Mouse (Mus musculus): Measurements from ENCODE around the gene Nrf1. TPM values are rescaled to one million over a fixed set of nuclear protein-coding genes. Genes with fewer than 3 reads are reported as not detected.

The Nrf1 gene
- polyA plus RNA-seq, 1 experiment from 2014 or later: 58.1 TPM

GRCm38 (mm10) chr6:30180321-30180720, 132.5 kb downstream of the Nrf1 start:
- Histone ChIP-seq H3K4me1 (peaks cover 20% of the 10 kb centered on the region), H3K9ac (no peak overlapping the region), H3K4me2 (no peak overlapping the region), H3K36me3 (no peaks in the 10 kb centered on the region), H3K27ac (no peak overlapping the region), H3K9me3 (replicated peaks) (peaks cover 4% of the 10 kb centered on the region; the same call in 1 of the 2 replicates), H3K4me3 (no peak overlapping the region), H3K27me3 (replicated peaks) (peaks cover 100% of the 10 kb centered on the region)
- WGBS (ENCODE audit: insufficient replicate concordance): 32% methylated on average over 2 of the region's 2 CpGs
- ATAC-seq: peak; percentile 27; the same call in 1 of the 2 replicates

DNA sequence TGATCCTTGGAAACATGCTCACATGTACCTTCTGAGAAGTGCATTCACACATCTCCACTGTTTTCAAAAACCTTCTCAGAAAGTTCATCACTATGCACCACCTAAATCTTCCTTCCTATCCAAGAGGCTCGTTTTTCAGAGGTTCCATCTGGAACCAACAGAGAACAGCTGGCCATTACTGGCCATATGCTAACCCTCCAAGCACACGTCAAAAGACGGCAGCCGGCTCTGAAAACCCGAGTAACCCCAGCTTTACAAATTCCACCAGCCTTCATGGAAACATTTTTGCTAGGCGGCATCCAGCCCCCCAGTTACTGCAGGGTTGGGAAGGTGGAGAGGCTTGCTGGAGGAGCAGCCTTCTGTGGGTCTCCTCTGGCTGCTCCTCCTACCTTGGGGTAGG, 134.2 kb downstream of the Nrf1 start:
- 64% methylated on average over 6 of the region's 6 CpGs for WGBS (ENCODE audit: insufficient replicate concordance)
- Histone ChIP-seq H3K4me2 (no peak overlapping the region), H3K4me1 (0 out of 2 replicates have a peak, but pooled peaks cover 7% of the 10 kb centered on the region), H3K9me3 (replicated peaks) (peaks cover 4% of the 10 kb centered on the region; the same call in 1 of the 2 replicates), H3K9ac (no peak overlapping the region), H3K4me3 (no peak overlapping the region), H3K36me3 (no peaks in the 10 kb centered on the region), H3K27ac (no peak overlapping the region), H3K27me3 (replicated peaks) (peaks cover 99% of the 10 kb centered on the region)
- ATAC-seq: no peak

DNA sequence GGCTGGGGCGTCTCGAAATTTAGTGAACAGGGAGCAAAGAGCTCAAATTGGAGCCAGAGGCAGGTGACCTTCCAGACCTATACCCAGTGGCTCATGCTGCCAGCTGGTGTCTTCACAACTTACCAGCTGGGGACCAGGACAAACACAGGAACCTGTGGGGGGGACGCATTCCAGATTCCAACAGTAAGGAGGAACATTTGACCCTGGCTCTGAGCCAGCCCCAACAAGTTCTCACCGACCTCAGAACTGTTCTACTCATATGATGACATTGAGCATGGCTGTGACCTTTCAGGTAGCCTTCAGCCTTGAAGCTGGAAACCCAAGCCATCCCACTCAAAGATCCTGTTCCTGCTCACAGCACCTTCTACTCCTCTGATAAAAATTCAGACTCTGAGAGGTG, 135.8 kb downstream of the Nrf1 start:
- Histone ChIP-seq H3K27me3 (replicated peaks) (peaks cover 86% of the 10 kb centered on the region), H3K36me3 (no peaks in the 10 kb centered on the region), H3K4me2 (no peak overlapping the region), H3K4me3 (no peak overlapping the region), H3K9me3 (replicated peaks) (peaks cover 4% of the 10 kb centered on the region; the same call in 1 of the 2 replicates), H3K4me1 (no peaks in the 10 kb centered on the region), H3K27ac (no peak overlapping the region), H3K9ac (no peak overlapping the region)
- 63% methylated on average over 4 of the region's 4 CpGs for WGBS (ENCODE audit: insufficient replicate concordance)
- ATAC-seq: no peak

DNA sequence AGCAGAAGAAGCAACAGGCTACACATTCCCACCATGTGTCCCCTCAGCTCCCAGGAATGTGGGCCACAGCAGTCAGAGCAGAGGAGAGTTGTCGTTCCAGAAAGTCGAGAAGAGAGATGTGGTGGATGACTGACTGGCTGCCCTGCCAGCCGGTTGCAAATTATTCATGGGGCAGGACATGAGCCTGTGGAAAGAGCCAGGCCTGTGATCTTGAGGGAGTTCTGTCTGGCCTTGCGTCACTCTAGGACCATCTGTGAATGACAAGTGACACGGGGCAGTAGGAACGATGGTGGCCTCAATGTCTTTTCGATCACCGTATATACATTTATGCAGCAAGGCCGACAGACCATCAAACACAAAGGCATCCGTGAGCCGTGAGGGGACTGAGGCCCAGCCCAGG, 147.9 kb downstream of the Nrf1 start:
- no peak overlapping the region for H3K27ac ChIP-seq
- WGBS (ENCODE audit: insufficient replicate concordance): 74% methylated on average over 11 of the region's 11 CpGs
- no peak overlapping the region for H3K4me3 ChIP-seq
- ATAC-seq: no peak
- no peak overlapping the region for H3K4me2 ChIP-seq
- H3K36me3 ChIP-seq: no peaks in the 10 kb centered on the region
- H3K9ac ChIP-seq: no peak overlapping the region
- no peaks in the 10 kb centered on the region for H3K9me3 ChIP-seq (replicated peaks)
- H3K4me1 ChIP-seq: no peaks in the 10 kb centered on the region
- H3K27me3 ChIP-seq (replicated peaks): peaks cover 38% of the 10 kb centered on the region

- no peak overlapping the region for H3K4me2 ChIP-seq
These were observed 148.4 kb downstream of the Nrf1 start for GRCm38 (mm10) chr6:30196143-30196542.

More at GRCm38 (mm10) chr6:30196143-30196542, 148.4 kb downstream of the Nrf1 start:
- Histone ChIP-seq H3K9ac (no peak overlapping the region), H3K4me3 (no peak overlapping the region), H3K4me1 (no peaks in the 10 kb centered on the region), H3K27ac (no peak overlapping the region), H3K36me3 (no peaks in the 10 kb centered on the region), H3K9me3 (replicated peaks) (no peaks in the 10 kb centered on the region), H3K27me3 (replicated peaks) (peaks cover 33% of the 10 kb centered on the region)
- WGBS (ENCODE audit: insufficient replicate concordance): 78% methylated on average over 8 of the region's 8 CpGs
- ATAC-seq: peak; percentile 18; the same call in 1 of the 2 replicates

MicroRNAs encoded within 50 kb of the gene (microRNA counts, 519-probe panel; counts per million panel counts)
- 582 counts per million, percentile 70 among the panel's probes with 10 or more counts for microRNA mmu-miR-182
- microRNA mmu-miR-183: 582 counts per million, percentile 70 among the panel's probes with 10 or more counts
- microRNA mmu-miR-96: 3,396 counts per million, percentile 75 among the panel's probes with 10 or more counts

Small RNA genes lying within 50 kb of the gene (microRNA-seq; reads per million reads assigned to microRNA genes)
- gene Mir182 (552 reads per million, percentile 68 among the genes with 10 or more reads in this experiment), gene Mir183 (447 reads per million, percentile 65 among the genes with 10 or more reads in this experiment), gene Mir96 (167 reads per million, percentile 55 among the genes with 10 or more reads in this experiment)

Other genes starting within 250 kb of the Nrf1 start
- gene Strip2, start 131.0 kb upstream of the Nrf1 start, polyA plus RNA-seq (2016; fragmentation: Nextera tagmentation; extraction: Ambion mirVana): 0.54 and 0.72 TPM in 2 replicates

Data from liver, embryonic 12.5 days (tissue).